ENCODE assay signal across 8 mouse cellular contexts in the genomic region with DNA sequence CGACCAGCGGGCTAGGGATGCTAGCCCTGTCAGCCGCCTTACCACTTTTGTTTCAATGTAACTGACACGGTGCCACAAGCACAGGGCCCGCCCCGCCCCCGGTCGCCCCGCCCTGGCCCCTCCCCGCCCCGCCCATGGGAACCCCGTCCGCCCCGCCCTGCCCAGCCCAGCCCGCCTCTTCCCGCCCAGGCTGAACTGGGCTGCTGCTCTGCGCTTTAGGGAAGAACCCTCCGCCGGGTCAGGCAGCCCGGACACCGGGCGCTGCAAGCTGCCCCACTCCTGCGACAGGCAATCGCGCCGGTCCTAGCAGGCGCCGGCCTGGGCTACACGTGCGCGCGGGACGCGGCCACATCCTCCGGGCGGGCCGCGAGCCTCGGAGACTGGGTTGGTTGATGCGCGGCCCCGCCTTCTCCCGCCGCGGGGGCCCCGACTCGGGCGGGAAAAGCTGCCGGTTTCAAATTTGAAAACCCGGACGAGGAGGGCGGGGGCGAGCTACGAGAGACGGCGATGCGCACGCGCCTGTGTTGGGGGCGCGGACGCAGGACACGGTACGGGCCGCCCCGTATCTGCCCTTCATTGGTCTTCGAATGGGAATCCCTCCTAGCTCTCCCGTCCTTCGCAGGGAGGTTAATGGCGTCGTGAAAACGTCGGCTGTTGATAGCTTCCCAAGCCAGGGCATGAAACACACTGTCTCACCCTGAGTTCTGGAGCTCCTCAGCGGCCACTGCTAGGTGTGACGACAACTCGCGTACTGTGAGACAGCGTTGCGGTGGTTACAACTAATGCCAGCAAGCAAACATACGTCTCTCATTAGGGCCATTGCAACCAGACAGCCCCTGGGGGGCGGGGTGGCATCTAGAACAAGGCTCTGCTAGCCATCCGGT. TPM values are rescaled to one million over a fixed set of nuclear protein-coding genes. Genes with fewer than 3 reads are reported as not detected.
A peak's percentile ranks its signal among the peaks of the same experiment; 100 is the strongest.
DNase-seq lines count a peak whose midpoint lies in the region; ATAC-seq and TF ChIP-seq lines count a peak whose summit lies in the region.

A gene (minus strand): TSS at position 141 of the 884 bp plus-strand sequence.

- H3K4me1 ChIP-seq in intestine, postnatal 0 days (replicated peaks; ENCODE audit: control insufficient read depth, insufficient read depth, low read length): peaks cover 8% of the 10 kb centered on the region
- H3K4me1 ChIP-seq in limb, embryonic 13.5 days: peaks cover 36% of the 10 kb centered on the region
- H3K4me1 ChIP-seq in midbrain, embryonic 15.5 days: peaks cover 31% of the 10 kb centered on the region

- H3K4me2 ChIP-seq in intestine, postnatal 0 days (replicated peaks; ENCODE audit: low read depth): peak within 1 kb of the TSS; percentile 93
- peak within 1 kb of the TSS; percentile 88 for H3K4me2 ChIP-seq in limb, embryonic 13.5 days (replicated peaks)
- H3K4me2 ChIP-seq in midbrain, embryonic 15.5 days: peak within 1 kb of the TSS; percentile 98

- DNase-seq in urinary bladder, adult 18-20 months (ENCODE audit: low spot score in 2 of 2): peak; percentile 55 to 85
- no peak for DNase-seq in urinary bladder, postnatal 10 days (ENCODE audit: low spot score)
- DNase-seq in embryo, embryonic 11.5 days (ENCODE audit: low read depth, low spot score): peak; percentile 82
- peak; percentile 73 to 79 for DNase-seq in spleen, adult 18-20 months

- under 1% methylated on average over 74 of the region's 82 CpGs for WGBS in intestine, postnatal 0 days
- under 1% methylated on average over 82 of the region's 82 CpGs for WGBS in limb, embryonic 13.5 days
- under 1% methylated on average over 81 of the region's 82 CpGs for WGBS in midbrain, embryonic 15.5 days

- peak; percentile 55 for ATAC-seq in granulocyte monocyte progenitor cell, adult 5-6 weeks (replicated peaks; ENCODE audit: poor library complexity, severe bottlenecking)
- ATAC-seq in intestine, postnatal 0 days: peak; percentile 79
- ATAC-seq in limb, embryonic 13.5 days (ENCODE audit: low FRiP score, low read depth): peak; percentile 89
- ATAC-seq in midbrain, embryonic 15.5 days (replicated peaks): peak; percentile 81

- H3K9ac ChIP-seq in intestine, postnatal 0 days (ENCODE audit: low read depth, low read length): peak within 1 kb of the TSS; percentile 48
- peak within 1 kb of the TSS; percentile 79 for H3K9ac ChIP-seq in limb, embryonic 13.5 days
- H3K9ac ChIP-seq in midbrain, embryonic 15.5 days: peak within 1 kb of the TSS; percentile 51

- H3K27me3 ChIP-seq in intestine, postnatal 0 days (replicated peaks; ENCODE audit: control insufficient read depth, insufficient read depth, low read length): no peaks in the 10 kb centered on the region
- H3K27me3 ChIP-seq in limb, embryonic 13.5 days: no peaks in the 10 kb centered on the region
- H3K27me3 ChIP-seq in midbrain, embryonic 15.5 days (replicated peaks): no peaks in the 10 kb centered on the region

- TF ChIP-seq CTCF in intestine, postnatal 0 days (IDR thresholded peaks at IDR 0.05; ENCODE audit: low read depth): no peak

- no peak within 1 kb of the TSS; the same call in 1 of the 2 replicates for H3K27ac ChIP-seq in intestine, postnatal 0 days (ENCODE audit: low read depth, low read length)
- peak within 1 kb of the TSS; percentile 92 for H3K27ac ChIP-seq in limb, embryonic 13.5 days
- peak within 1 kb of the TSS; percentile 78 for H3K27ac ChIP-seq in midbrain, embryonic 15.5 days

- peaks cover 14% of the 10 kb centered on the region for H3K36me3 ChIP-seq in intestine, postnatal 0 days (ENCODE audit: control insufficient read depth, insufficient read depth)
- peaks cover 22% of the 10 kb centered on the region for H3K36me3 ChIP-seq in limb, embryonic 13.5 days
- peaks cover 13% of the 10 kb centered on the region for H3K36me3 ChIP-seq in midbrain, embryonic 15.5 days (replicated peaks)

- peak within 1 kb of the TSS; percentile 68 for H3K4me3 ChIP-seq in intestine, postnatal 0 days (ENCODE audit: low read depth, low read length)
- peak within 1 kb of the TSS; percentile 74 for H3K4me3 ChIP-seq in limb, embryonic 13.5 days
- H3K4me3 ChIP-seq in midbrain, embryonic 15.5 days: peak within 1 kb of the TSS; percentile 65

- H3K9me3 ChIP-seq in intestine, postnatal 0 days (ENCODE audit: control insufficient read depth): no peaks in the 10 kb centered on the region
- H3K9me3 ChIP-seq in limb, embryonic 13.5 days: no peaks in the 10 kb centered on the region
- H3K9me3 ChIP-seq in midbrain, embryonic 15.5 days: no peaks in the 10 kb centered on the region

RNA-seq across cellular contexts. Expression of the gene that starts here (rescaled TPM):
- total RNA-seq in granulocyte monocyte progenitor cell, adult 5-6 weeks (2014; fragmentation: Nextera tagmentation): 1.3 and 2.0 TPM in 2 replicates
- 3.8 and 4.7 TPM in 2 replicates for total RNA-seq in granulocyte monocyte progenitor cell, adult 5-6 weeks (2017)
- polyA plus RNA-seq in intestine, postnatal 0 days (2015; fragmentation: Nextera tagmentation; extraction: Ambion mirVana): 7.8 and 8.5 TPM in 2 replicates
- polyA plus RNA-seq in limb, embryonic 13.5 days (2015; fragmentation: Nextera tagmentation; extraction: Ambion mirVana): 40.9 and 41.0 TPM in 2 replicates
- polyA plus RNA-seq in midbrain, embryonic 15.5 days (2015; fragmentation: Nextera tagmentation; extraction: Ambion mirVana): 7.6 and 11.8 TPM in 2 replicates
